Mouse (Mus musculus): ENCODE measurements around the gene Fabp1.

DNA sequence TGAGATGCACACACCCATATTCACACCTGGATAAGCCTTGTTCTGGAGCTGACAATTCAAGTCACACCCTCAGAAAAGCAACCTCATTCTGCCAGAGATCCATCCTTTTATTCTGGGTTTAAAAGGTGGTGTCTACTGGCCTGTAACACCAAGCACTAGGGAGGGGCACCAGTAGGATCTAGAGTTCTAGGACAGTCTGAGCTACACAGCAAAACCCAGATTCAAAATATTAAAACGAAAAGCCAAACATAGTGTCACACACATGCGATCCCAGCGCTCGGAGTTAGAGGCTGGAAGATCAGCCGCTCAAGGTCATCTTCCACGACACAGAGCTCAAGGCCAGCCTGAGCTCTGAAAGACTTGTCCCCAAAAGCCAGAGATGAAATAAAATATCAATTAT lies 54.8 kb downstream of the Fabp1 start:
- TF ChIP-seq CTCF (IDR thresholded peaks at IDR 0.05; ENCODE audit: control insufficient read depth, insufficient read depth, low read length) (no peak), POLR2A (IDR thresholded peaks at IDR 0.05; ENCODE audit: borderline replicate concordance, control insufficient read depth, low read depth, low read length) (no peak)

Data from bone marrow, adult 2 months (tissue).